Mouse (Mus musculus) lung, adult 2 months (tissue): ENCODE results near the gene Camta1.

Experiments
- CTCF ChIP-seq: fragments of 200-500 bp; IDR thresholded peaks from 2 replicates; pipeline ENCODE4 v1.5.1; 2011; ENCODE audit warnings: mild to moderate bottlenecking, low read length, control low read depth; ENCODE audit not compliant: insufficient read depth
- POLR2A ChIP-seq: fragments of 200-500 bp; IDR thresholded peaks from 2 replicates; pipeline ENCODE4 v1.6.1; 2011; ENCODE audit warnings: low read depth, mild to moderate bottlenecking, control low read depth, low read length, borderline replicate concordance; ENCODE audit errors: extremely low read depth

GRCm38 (mm10) chr4:151083027-151083426, 778.6 kb downstream of the Camta1 start:
- TF ChIP-seq CTCF (no peak), POLR2A (no peak)
